Mouse (Mus musculus): ENCODE results near the gene Arrb2.
"Not testable (repeated sequence)": the region's sequence is repeated elsewhere in the genome, so short reads cannot be mapped to it uniquely, and the experiment has no call there.

Gene Arrb2

GRCm38 (mm10) chr11:70441882-70442281 lies 9.4 kb downstream of the Arrb2 start:
- intact Hi-C loops (cut with DNase I), result no loop called here

- intact Hi-C loops (cut with DNase I), result no loop called here
These were observed 11.5 kb downstream of the Arrb2 start for GRCm38 (mm10) chr11:70443964-70444363.

- intact Hi-C loops (cut with DNase I), result no loop called here
These were observed 12.2 kb downstream of the Arrb2 start for GRCm38 (mm10) chr11:70444667-70445066.

- intact Hi-C loops (cut with DNase I), result no loop called here
These were observed 14.3 kb downstream of the Arrb2 start for GRCm38 (mm10) chr11:70446756-70447155.

- intact Hi-C loops (cut with DNase I), result no loop called here
These were observed 14.9 kb downstream of the Arrb2 start for GRCm38 (mm10) chr11:70447373-70447772.

- intact Hi-C loops (cut with DNase I), result no loop called here
These were observed 18.5 kb downstream of the Arrb2 start for GRCm38 (mm10) chr11:70450926-70451325.

- intact Hi-C loops (cut with DNase I), result loop anchor here (2.0 kb wide), 1 partner anchor 51 kb away; no protein-coding TSS in a partner anchor
These were observed 19.5 kb downstream of the Arrb2 start, which contains the start of gene Med11 for GRCm38 (mm10) chr11:70451797-70452498. Gene Med11 (plus strand): TSS chr11:70451919.

GRCm38 (mm10) chr11:70453261-70454044 lies 21.0 kb downstream of the Arrb2 start:
- intact Hi-C loops (cut with DNase I), result loop anchor here (2.0 kb wide), 1 partner anchor 49 kb away; no protein-coding TSS in a partner anchor

GRCm38 (mm10) chr11:70458688-70459600 lies 26.5 kb downstream of the Arrb2 start, which contains the start of gene Zmynd15:
Gene Zmynd15 (plus strand): TSS chr11:70459433.
- intact Hi-C loops (cut with DNase I), result no loop called here

- intact Hi-C loops (cut with DNase I), result no loop called here
These were observed 27.2 kb downstream of the Arrb2 start, which contains the start of gene Cxcl16 for GRCm38 (mm10) chr11:70459601-70460101. Gene Cxcl16 (minus strand): TSS chr11:70459984.

- intact Hi-C loops (cut with DNase I), result no loop called here
These were observed 31.5 kb downstream of the Arrb2 start for GRCm38 (mm10) chr11:70463970-70464369.

GRCm38 (mm10) chr11:70465211-70465610 lies 32.8 kb downstream of the Arrb2 start:
- intact Hi-C loops (cut with DNase I), result no loop called here

- intact Hi-C loops (cut with DNase I), result no loop called here
These were observed 33.4 kb downstream of the Arrb2 start for GRCm38 (mm10) chr11:70465824-70466223.

- intact Hi-C loops (cut with DNase I), result no loop called here
These were observed 35.6 kb downstream of the Arrb2 start for GRCm38 (mm10) chr11:70467902-70468619.

- intact Hi-C loops (cut with DNase I), result no loop called here
These were observed 37.3 kb downstream of the Arrb2 start for GRCm38 (mm10) chr11:70469764-70470163.

- intact Hi-C loops (cut with DNase I), result no loop called here
These were observed 40.3 kb downstream of the Arrb2 start for GRCm38 (mm10) chr11:70472716-70473115.

GRCm38 (mm10) chr11:70473291-70473690 lies 40.9 kb downstream of the Arrb2 start:
- intact Hi-C loops (cut with DNase I), result not testable (repeated sequence)

- intact Hi-C loops (cut with DNase I), result no loop called here
These were observed 42.6 kb downstream of the Arrb2 start for GRCm38 (mm10) chr11:70474872-70475534.

- intact Hi-C loops (cut with DNase I), result no loop called here
These were observed 53.1 kb downstream of the Arrb2 start for GRCm38 (mm10) chr11:70485498-70485897.

GRCm38 (mm10) chr11:70487816-70488215 lies 55.4 kb downstream of the Arrb2 start:
- intact Hi-C loops (cut with DNase I), result no loop called here
